Mouse (Mus musculus) midbrain, embryonic 13.5 days (tissue): Measurements from ENCODE around the gene Rgl1. TPM values are rescaled to one million over a fixed set of nuclear protein-coding genes. Genes with fewer than 3 reads are reported as not detected.
A peak's percentile ranks its signal among the peaks of the same experiment; 100 is the strongest.

Experiments
- ATAC-seq: fragments of 200-750 bp; cut with Nextera tagmentation; 2 replicates; pipeline ENCODE4 v1.8.0; 2017; ENCODE audit warnings: mild to moderate bottlenecking, moderate TSS enrichment, moderate library complexity
- H3K27ac ChIP-seq: fragments of 300-500 bp; sonication (generic); 2 replicates; pipeline ENCODE4 v1.5.1; 2015; ENCODE audit warnings: inconsistent platforms, mild to moderate bottlenecking, moderate library complexity
- H3K27me3 ChIP-seq: fragments of 300-500 bp; sonication (generic); 2 replicates; pipeline ENCODE4 v1.6.1; 2015; ENCODE audit warnings: mild to moderate bottlenecking, inconsistent platforms
- H3K36me3 ChIP-seq: fragments of 300-500 bp; sonication (generic); 2 replicates; pipeline ENCODE4 v1.6.1; 2015; ENCODE audit warnings: mild to moderate bottlenecking, inconsistent platforms
- H3K4me1 ChIP-seq: fragments of 300-500 bp; sonication (generic); replicated peaks from 2 replicates; pipeline ENCODE4 v1.6.1; 2015; ENCODE audit warnings: inconsistent platforms
- H3K4me2 ChIP-seq: fragments of 300-500 bp; sonication (generic); replicated peaks from 2 replicates; pipeline ENCODE4 v1.6.1; 2015; ENCODE audit warnings: moderate library complexity, mild to moderate bottlenecking, inconsistent platforms
- H3K4me3 ChIP-seq: fragments of 300-500 bp; sonication (generic); replicated peaks from 2 replicates; pipeline ENCODE4 v1.5.1; 2015; ENCODE audit warnings: mild to moderate bottlenecking, inconsistent platforms
- H3K9ac ChIP-seq: fragments of 300-500 bp; sonication (generic); replicated peaks from 2 replicates; pipeline ENCODE4 v1.6.1; 2015; ENCODE audit warnings: mild to moderate bottlenecking, inconsistent platforms
- H3K9me3 ChIP-seq: fragments of 300-500 bp; sonication (generic); 2 replicates; pipeline ENCODE4 v1.6.1; 2016; ENCODE audit warnings: mild to moderate bottlenecking, inconsistent platforms
- WGBS: fragments of 180-500 bp; shearing (Covaris S2); methylation state at CpG from one replicate; pipeline ENCODE4 v1.1.7; 2015; 5-methylcytosine and 5-hydroxymethylcytosine counted together
- polyA plus RNA-seq: library from polyadenylated mRNA; unstranded; fragments of >200 nt; fragmentation: Nextera tagmentation; extraction: Ambion mirVana; gene quantifications from 2 replicates; pipeline ENCODE4 v1.2.1, GENCODE M21; 2015

Rgl1 gene
- polyA plus RNA-seq, 1 experiment from 2014 or later, result 17.0 TPM

- no peak overlapping the region for H3K9ac ChIP-seq
- 70% methylated on average over 13 of the region's 13 CpGs for WGBS
- H3K4me2 ChIP-seq, result no peak overlapping the region
- H3K27ac ChIP-seq, result no peak overlapping the region
- ATAC-seq, result peak; percentile 40; the same call in 1 of the 2 replicates
- no peaks in the 10 kb centered on the region for H3K27me3 ChIP-seq
- no peaks in the 10 kb centered on the region for H3K9me3 ChIP-seq
- H3K36me3 ChIP-seq, result 0 out of 2 replicates have a peak, but pooled peaks cover 10% of the 10 kb centered on the region
- peaks cover 10% of the 10 kb centered on the region for H3K4me1 ChIP-seq
- no peak overlapping the region for H3K4me3 ChIP-seq
These were observed 229.0 kb downstream of the Rgl1 start for GRCm38 (mm10) chr1:152537186-152537585.

GRCm38 (mm10) chr1:152536416-152537018 lies 229.6 kb downstream of the Rgl1 start:
- Histone ChIP-seq H3K36me3 (0 out of 2 replicates have a peak, but pooled peaks cover 10% of the 10 kb centered on the region), H3K9me3 (no peaks in the 10 kb centered on the region), H3K27me3 (no peaks in the 10 kb centered on the region), H3K4me3 (no peak overlapping the region), H3K4me1 (peaks cover 11% of the 10 kb centered on the region), H3K4me2 (no peak overlapping the region), H3K9ac (no peak overlapping the region), H3K27ac (no peak overlapping the region)
- 55% methylated on average over 16 of the region's 16 CpGs for WGBS
- 0 out of 2 replicates have a peak, but pooled peaks have one; percentile 30 for ATAC-seq

- H3K9me3 ChIP-seq, result no peaks in the 10 kb centered on the region
- H3K9ac ChIP-seq, result no peak overlapping the region
- H3K4me3 ChIP-seq, result no peak overlapping the region
- H3K27ac ChIP-seq, result no peak overlapping the region
- WGBS, result 92% methylated on average over 7 of the region's 7 CpGs
- no peaks in the 10 kb centered on the region for H3K27me3 ChIP-seq
- H3K36me3 ChIP-seq, result peaks cover 17% of the 10 kb centered on the region; the same call in 1 of the 2 replicates
- H3K4me2 ChIP-seq, result no peak overlapping the region
- H3K4me1 ChIP-seq, result peaks cover 13% of the 10 kb centered on the region
- no peak for ATAC-seq
These were observed 231.6 kb downstream of the Rgl1 start for GRCm38 (mm10) chr1:152534531-152534930.

DNA sequence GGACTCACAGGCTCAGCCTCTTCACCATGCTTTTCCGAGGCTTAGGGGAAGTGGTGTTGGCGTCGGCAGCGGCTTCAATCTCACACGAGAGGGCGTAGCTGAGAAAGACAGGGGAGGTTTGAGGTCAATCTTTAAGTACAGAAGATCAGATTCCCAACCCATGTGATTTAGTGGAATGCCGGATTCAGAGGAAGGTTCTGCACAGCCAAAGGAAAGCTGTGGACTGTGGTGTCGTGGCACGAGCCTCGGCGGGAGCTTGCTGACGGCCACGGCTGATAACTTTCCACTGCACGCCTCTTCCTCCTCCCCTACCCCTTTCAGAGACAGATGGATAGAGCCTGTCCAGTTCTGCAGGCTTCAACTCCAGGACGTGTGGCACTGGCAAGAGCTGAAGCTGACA lies 234.7 kb downstream of the Rgl1 start:
- no peak for ATAC-seq
- H3K27me3 ChIP-seq, result no peaks in the 10 kb centered on the region
- H3K36me3 ChIP-seq, result peaks cover 7% of the 10 kb centered on the region; the same call in 1 of the 2 replicates
- H3K4me1 ChIP-seq, result 0 out of 2 replicates have a peak, but pooled peaks cover 8% of the 10 kb centered on the region
- 75% methylated on average over 15 of the region's 15 CpGs for WGBS
- H3K9me3 ChIP-seq, result no peaks in the 10 kb centered on the region
- no peak overlapping the region for H3K27ac ChIP-seq
- no peak overlapping the region for H3K4me3 ChIP-seq
- peak overlapping the region; percentile 36; the same call in 1 of the 2 replicates for H3K9ac ChIP-seq
- H3K4me2 ChIP-seq, result no peak overlapping the region

DNA sequence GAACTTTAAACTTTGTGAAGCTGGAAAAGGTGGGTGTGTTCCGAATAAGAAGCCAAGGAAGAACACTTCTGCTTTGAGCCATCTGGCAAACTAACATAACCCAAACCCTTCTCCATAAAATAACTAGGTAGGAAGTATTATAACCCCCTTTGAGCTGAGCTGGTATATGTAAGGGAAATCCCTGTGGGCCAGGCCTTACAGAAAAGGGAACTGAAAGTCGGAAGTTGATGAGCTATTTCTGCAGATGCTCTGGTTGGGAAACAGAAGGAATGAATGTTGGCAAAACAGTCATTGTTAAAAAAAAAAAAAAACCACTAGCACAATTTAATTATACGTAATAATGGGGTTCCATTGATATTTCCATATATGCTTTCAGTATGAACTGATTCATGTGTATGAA lies 237.4 kb downstream of the Rgl1 start:
- Histone ChIP-seq H3K36me3 (peaks cover 7% of the 10 kb centered on the region; the same call in 1 of the 2 replicates), H3K4me2 (no peak overlapping the region), H3K27ac (no peak overlapping the region), H3K4me1 (peaks cover 13% of the 10 kb centered on the region; the same call in 1 of the 2 replicates), H3K27me3 (no peaks in the 10 kb centered on the region), H3K9ac (no peak overlapping the region), H3K9me3 (no peaks in the 10 kb centered on the region), H3K4me3 (no peak overlapping the region)
- no peak for ATAC-seq
- 95% methylated on average over 3 of the region's 3 CpGs for WGBS

GRCm38 (mm10) chr1:152528214-152528613 lies 237.9 kb downstream of the Rgl1 start:
- no peak for ATAC-seq
- Histone ChIP-seq H3K36me3 (peaks cover 7% of the 10 kb centered on the region; the same call in 1 of the 2 replicates), H3K27ac (no peak overlapping the region), H3K4me1 (peaks cover 13% of the 10 kb centered on the region; the same call in 1 of the 2 replicates), H3K4me2 (no peak overlapping the region), H3K9me3 (no peaks in the 10 kb centered on the region), H3K4me3 (no peak overlapping the region), H3K27me3 (no peaks in the 10 kb centered on the region), H3K9ac (no peak overlapping the region)
- 86% methylated on average over 6 of the region's 6 CpGs for WGBS

GRCm38 (mm10) chr1:152526154-152526553 lies 240.0 kb downstream of the Rgl1 start:
- H3K9ac ChIP-seq, result no peak overlapping the region
- H3K27ac ChIP-seq, result no peak overlapping the region
- peaks cover 5% of the 10 kb centered on the region; the same call in 1 of the 2 replicates for H3K4me1 ChIP-seq
- no peak overlapping the region for H3K4me2 ChIP-seq
- no peak overlapping the region for H3K4me3 ChIP-seq
- no peaks in the 10 kb centered on the region for H3K9me3 ChIP-seq
- H3K27me3 ChIP-seq, result no peaks in the 10 kb centered on the region
- peaks cover 5% of the 10 kb centered on the region; the same call in 1 of the 2 replicates for H3K36me3 ChIP-seq
- ATAC-seq, result no peak
- 75% methylated on average over 9 of the region's 9 CpGs for WGBS

- ATAC-seq, result peak; percentile 85
- Histone ChIP-seq H3K4me1 (peaks cover 5% of the 10 kb centered on the region; the same call in 1 of the 2 replicates), H3K9ac (no peak overlapping the region), H3K27me3 (no peaks in the 10 kb centered on the region), H3K9me3 (no peaks in the 10 kb centered on the region), H3K4me3 (no peak overlapping the region), H3K4me2 (no peak overlapping the region), H3K36me3 (no peaks in the 10 kb centered on the region), H3K27ac (no peak overlapping the region)
- WGBS, result 25% methylated on average over 6 of the region's 6 CpGs
These were observed 241.0 kb downstream of the Rgl1 start for GRCm38 (mm10) chr1:152524987-152525648.

- peaks cover 5% of the 10 kb centered on the region; the same call in 1 of the 2 replicates for H3K4me1 ChIP-seq
- no peak for ATAC-seq
- H3K4me3 ChIP-seq, result no peak overlapping the region
- no peaks in the 10 kb centered on the region for H3K27me3 ChIP-seq
- 91% methylated on average over 22 of the region's 22 CpGs for WGBS
- H3K4me2 ChIP-seq, result no peak overlapping the region
- no peak overlapping the region for H3K27ac ChIP-seq
- no peaks in the 10 kb centered on the region for H3K36me3 ChIP-seq
- H3K9me3 ChIP-seq, result no peaks in the 10 kb centered on the region
- H3K9ac ChIP-seq, result no peak overlapping the region
These were observed 241.9 kb downstream of the Rgl1 start for GRCm38 (mm10) chr1:152524098-152524892.

DNA sequence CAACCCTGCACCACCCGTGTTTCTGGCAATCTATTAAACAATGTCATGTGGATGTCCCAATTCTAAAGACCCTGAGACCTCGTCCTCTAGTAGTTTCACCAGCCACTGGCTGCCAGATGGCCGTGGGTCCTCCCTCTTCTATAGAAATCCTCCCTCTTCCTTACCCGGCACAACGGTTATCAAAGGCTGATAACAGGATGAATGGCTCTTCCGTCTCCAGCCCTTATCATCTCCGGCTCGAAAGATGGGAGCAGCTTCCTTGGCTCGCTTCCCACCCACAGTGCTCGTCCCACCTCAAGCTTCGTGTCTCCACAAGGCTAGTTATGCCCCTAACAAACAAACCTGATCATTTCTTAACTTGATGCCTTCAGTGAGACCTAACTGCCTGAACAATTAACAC lies 242.9 kb downstream of the Rgl1 start:
- 90% methylated on average over 11 of the region's 11 CpGs for WGBS
- Histone ChIP-seq H3K4me1 (peaks cover 5% of the 10 kb centered on the region; the same call in 1 of the 2 replicates), H3K36me3 (peaks cover under 1% of the 10 kb centered on the region; the same call in 1 of the 2 replicates), H3K4me3 (no peak overlapping the region), H3K4me2 (no peak overlapping the region), H3K9me3 (no peaks in the 10 kb centered on the region), H3K9ac (no peak overlapping the region), H3K27me3 (no peaks in the 10 kb centered on the region), H3K27ac (no peak overlapping the region)
- ATAC-seq, result no peak

DNA sequence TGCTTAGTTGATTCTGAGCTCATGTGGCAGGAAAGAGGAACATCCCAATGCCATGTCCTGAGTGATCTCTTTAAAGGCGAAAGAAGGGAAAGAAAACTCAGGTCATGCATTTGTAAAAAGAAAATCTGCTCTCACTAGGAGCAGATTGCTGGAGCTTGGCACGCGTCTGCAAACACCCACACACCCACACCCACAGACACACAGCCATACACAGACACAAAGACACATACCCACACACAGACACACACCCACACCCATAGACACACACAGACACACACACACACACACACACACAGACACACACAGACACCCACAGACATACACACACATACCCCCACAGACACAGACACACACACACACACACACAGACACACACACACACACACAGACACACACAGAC lies 243.9 kb downstream of the Rgl1 start:
- no peak for ATAC-seq
- WGBS, result 90% methylated on average over 3 of the region's 3 CpGs

More for the DNA sequence above, 243.9 kb downstream of the Rgl1 start:
- H3K27ac ChIP-seq, result no peak overlapping the region
- H3K9ac ChIP-seq, result no peak overlapping the region
- no peaks in the 10 kb centered on the region for H3K9me3 ChIP-seq
- H3K36me3 ChIP-seq, result peaks cover 5% of the 10 kb centered on the region; the same call in 1 of the 2 replicates
- no peak overlapping the region for H3K4me2 ChIP-seq
- no peaks in the 10 kb centered on the region for H3K27me3 ChIP-seq
- no peak overlapping the region for H3K4me3 ChIP-seq
- peaks cover 5% of the 10 kb centered on the region; the same call in 1 of the 2 replicates for H3K4me1 ChIP-seq
